In genomic region chr3:105506592-105506991, GRCm38 (mm10) we compare ENCODE assay signal across 26 mouse cellular contexts. TPM values are rescaled to one million over a fixed set of nuclear protein-coding genes. Genes with fewer than 3 reads are reported as not detected.
DNase-seq lines count a peak whose midpoint lies in the region; ATAC-seq lines count a peak whose summit lies in the region.
"Had no signal": no experiment of that assay in that cellular context is flagged by ENCODE, and none has a peak within 500 bp of the region (broad histone marks: within the 10 kb centered on the region; RNA-seq: fewer than 3 reads in every experiment).

No protein-coding gene starts in this region.

- no peaks in the 10 kb centered on the region for H3K9me3 ChIP-seq in hindbrain, embryonic 13.5 days
- no peaks in the 10 kb centered on the region for H3K9me3 ChIP-seq in hindbrain, embryonic 11.5 days (ENCODE audit: control insufficient read depth, low read length)
- no peaks in the 10 kb centered on the region for H3K9me3 ChIP-seq in midbrain, embryonic 13.5 days
- H3K9me3 ChIP-seq in midbrain, embryonic 10.5 days (replicated peaks): no peaks in the 10 kb centered on the region
- no peaks in the 10 kb centered on the region for H3K9me3 ChIP-seq in hindbrain, embryonic 16.5 days (ENCODE audit: control insufficient read depth, low read length)
- H3K9me3 ChIP-seq: embryonic facial prominence, embryonic 10.5 days; embryonic facial prominence, embryonic 15.5 days; G1E; heart, embryonic 12.5 days; kidney, embryonic 15.5 days; liver, embryonic 12.5 days; stomach, embryonic 15.5 days had no signal

- no peaks in the 10 kb centered on the region for H3K27me3 ChIP-seq in hindbrain, embryonic 13.5 days
- H3K27me3 ChIP-seq in hindbrain, embryonic 11.5 days (ENCODE audit: control insufficient read depth, insufficient read depth, low read length): no peaks in the 10 kb centered on the region
- no peaks in the 10 kb centered on the region for H3K27me3 ChIP-seq in midbrain, embryonic 13.5 days
- no peaks in the 10 kb centered on the region for H3K27me3 ChIP-seq in midbrain, embryonic 10.5 days (ENCODE audit: low read depth, poor library complexity, severe bottlenecking)
- no peaks in the 10 kb centered on the region for H3K27me3 ChIP-seq in hindbrain, embryonic 16.5 days (replicated peaks; ENCODE audit: control insufficient read depth, insufficient read depth, low read length)
- H3K27me3 ChIP-seq: embryonic facial prominence, embryonic 15.5 days; heart, embryonic 12.5 days; kidney, embryonic 15.5 days; liver, embryonic 12.5 days; stomach, embryonic 15.5 days had no signal

- no peak overlapping the region for H3K4me3 ChIP-seq in hindbrain, embryonic 13.5 days
- no peak overlapping the region for H3K4me3 ChIP-seq in hindbrain, embryonic 11.5 days (ENCODE audit: low read depth, low read length)
- no peak overlapping the region for H3K4me3 ChIP-seq in midbrain, embryonic 13.5 days (replicated peaks)
- no peak overlapping the region for H3K4me3 ChIP-seq in midbrain, embryonic 10.5 days
- H3K4me3 ChIP-seq in hindbrain, embryonic 16.5 days (ENCODE audit: low read length): no peak overlapping the region
- H3K4me3 ChIP-seq: embryonic facial prominence, embryonic 10.5 days; embryonic facial prominence, embryonic 15.5 days; heart, adult 2 months; heart, embryonic 12.5 days; kidney, embryonic 15.5 days; liver, embryonic 12.5 days; stomach, embryonic 15.5 days had no signal

- WGBS in hindbrain, embryonic 13.5 days: 58% methylated on average over 4 of the region's 4 CpGs
- 93% methylated on average over 4 of the region's 4 CpGs for WGBS in hindbrain, embryonic 11.5 days
- WGBS in midbrain, embryonic 13.5 days: 81% methylated on average over 4 of the region's 4 CpGs
- 94% methylated on average over 4 of the region's 4 CpGs for WGBS in midbrain, embryonic 10.5 days
- 37% methylated on average over 4 of the region's 4 CpGs for WGBS in hindbrain, embryonic 16.5 days

- H3K9ac ChIP-seq in hindbrain, embryonic 13.5 days: no peak overlapping the region
- no peak overlapping the region for H3K9ac ChIP-seq in hindbrain, embryonic 11.5 days (ENCODE audit: low read depth, low read length)
- H3K9ac ChIP-seq in midbrain, embryonic 13.5 days (replicated peaks): no peak overlapping the region
- no peak overlapping the region for H3K9ac ChIP-seq in hindbrain, embryonic 16.5 days (ENCODE audit: low read depth, low read length)
- H3K9ac ChIP-seq: embryonic facial prominence, embryonic 15.5 days; heart, embryonic 12.5 days; kidney, embryonic 15.5 days; liver, embryonic 12.5 days; liver, postnatal 0 days; stomach, embryonic 15.5 days had no signal

- peaks cover 35% of the 10 kb centered on the region for H3K4me1 ChIP-seq in hindbrain, embryonic 13.5 days (replicated peaks)
- H3K4me1 ChIP-seq in hindbrain, embryonic 11.5 days (replicated peaks; ENCODE audit: control insufficient read depth, insufficient read depth, low read length): no peaks in the 10 kb centered on the region
- peaks cover 23% of the 10 kb centered on the region for H3K4me1 ChIP-seq in midbrain, embryonic 13.5 days (replicated peaks)
- peaks cover 10% of the 10 kb centered on the region for H3K4me1 ChIP-seq in midbrain, embryonic 10.5 days
- H3K4me1 ChIP-seq in hindbrain, embryonic 16.5 days (ENCODE audit: control insufficient read depth, insufficient read depth, low read depth, low read length): peaks cover 11% of the 10 kb centered on the region
- H3K4me1 ChIP-seq: embryonic facial prominence, embryonic 15.5 days; liver, embryonic 12.5 days; stomach, embryonic 15.5 days had no signal

- no peak overlapping the region for H3K4me2 ChIP-seq in hindbrain, embryonic 13.5 days
- no peak overlapping the region for H3K4me2 ChIP-seq in hindbrain, embryonic 11.5 days (replicated peaks; ENCODE audit: low read depth, low read length)
- no peak overlapping the region for H3K4me2 ChIP-seq in midbrain, embryonic 13.5 days (replicated peaks)
- no peak overlapping the region for H3K4me2 ChIP-seq in hindbrain, embryonic 16.5 days (ENCODE audit: low read length)
- H3K4me2 ChIP-seq: embryonic facial prominence, embryonic 15.5 days; heart, embryonic 12.5 days; kidney, embryonic 15.5 days; liver, embryonic 12.5 days; stomach, embryonic 15.5 days had no signal

- ATAC-seq in hindbrain, embryonic 13.5 days (ENCODE audit: low FRiP score): no peak
- ATAC-seq in hindbrain, embryonic 11.5 days (ENCODE audit: low FRiP score): no peak
- no peak for ATAC-seq in midbrain, embryonic 13.5 days
- ATAC-seq in hindbrain, embryonic 16.5 days: no peak
- ATAC-seq: liver, embryonic 12.5 days; liver, postnatal 0 days had no signal

- DNase-seq in hindbrain, embryonic 11.5 days (ENCODE audit: low spot score): no peak
- no peak for DNase-seq in midbrain, embryonic 10.5 days (ENCODE audit: low spot score)
- DNase-seq in cerebellum, adult 8-10 months: no peak
- no peak for DNase-seq in embryo, embryonic 9.5 days (ENCODE audit: extremely low spot score)
- no peak for DNase-seq in kidney, postnatal 36 days
- DNase-seq: adrenal gland, postnatal 14 days; cerebellum, adult 18-20 months; heart, adult 2 months; heart, postnatal 4 days; kidney, adult 18-20 months; kidney, postnatal 25 days; left cerebral cortex, postnatal 4 days; liver, postnatal 0 days; lung, postnatal 36 days; right cerebral cortex, postnatal 25 days; thymus, postnatal 14 days had no signal

- H3K27ac ChIP-seq in hindbrain, embryonic 13.5 days: peak overlapping the region; percentile 71
- H3K27ac ChIP-seq in hindbrain, embryonic 11.5 days (ENCODE audit: low read depth, low read length): no peak overlapping the region
- 0 out of 2 replicates have a peak overlapping the region, but pooled peaks have one; percentile 54 for H3K27ac ChIP-seq in midbrain, embryonic 13.5 days
- H3K27ac ChIP-seq in midbrain, embryonic 10.5 days (replicated peaks): no peak overlapping the region
- 0 out of 2 replicates have a peak overlapping the region, but pooled peaks have one; percentile 31 for H3K27ac ChIP-seq in hindbrain, embryonic 16.5 days (ENCODE audit: low read depth, low read length)
- H3K27ac ChIP-seq: embryonic facial prominence, embryonic 15.5 days; heart, adult 2 months; kidney, embryonic 15.5 days; liver, embryonic 12.5 days; stomach, embryonic 15.5 days had no signal

- no peaks in the 10 kb centered on the region for H3K36me3 ChIP-seq in hindbrain, embryonic 13.5 days
- H3K36me3 ChIP-seq in hindbrain, embryonic 11.5 days (ENCODE audit: control insufficient read depth, insufficient read depth, low read length): no peaks in the 10 kb centered on the region
- H3K36me3 ChIP-seq in midbrain, embryonic 13.5 days: no peaks in the 10 kb centered on the region
- no peaks in the 10 kb centered on the region for H3K36me3 ChIP-seq in midbrain, embryonic 10.5 days
- H3K36me3 ChIP-seq in hindbrain, embryonic 16.5 days (ENCODE audit: control insufficient read depth, insufficient read depth, low read length): no peaks in the 10 kb centered on the region
- H3K36me3 ChIP-seq: embryonic facial prominence, embryonic 10.5 days; embryonic facial prominence, embryonic 15.5 days; G1E; heart, embryonic 12.5 days; kidney, embryonic 15.5 days; liver, embryonic 12.5 days; stomach, embryonic 15.5 days had no signal

RNA-seq across cellular contexts. Expression of gene Kcnd3, which starts 54.5 kb away (rescaled TPM):
- 7.1 and 7.9 TPM in 2 replicates for polyA plus RNA-seq in hindbrain, embryonic 13.5 days (2015; fragmentation: Nextera tagmentation; extraction: Ambion mirVana)
- polyA plus RNA-seq in hindbrain, embryonic 11.5 days (2014; fragmentation: Nextera tagmentation; extraction: Ambion mirVana): 2.5 and 3.0 TPM in 2 replicates
- 8.1 and 10.2 TPM in 2 replicates for polyA plus RNA-seq in midbrain, embryonic 13.5 days (2015; fragmentation: Nextera tagmentation; extraction: Ambion mirVana)
- 1.2 and 1.7 TPM in 2 replicates for polyA plus RNA-seq in midbrain, embryonic 10.5 days (2016; fragmentation: Nextera tagmentation; extraction: Ambion mirVana)
- polyA plus RNA-seq in hindbrain, embryonic 16.5 days (2015; fragmentation: Nextera tagmentation; extraction: Ambion mirVana): 9.1 TPM in 2 replicates
- polyA plus RNA-seq: G1E had no signal

Comparison
In these comparisons a context has a peak if more than half of its experiments do, and no peak if none do; other contexts are left out.
1. H3K27ac ChIP-seq: peak in hindbrain, embryonic 13.5 days (single experiment), midbrain, embryonic 13.5 days (single experiment) and hindbrain, embryonic 16.5 days (single experiment); none in hindbrain, embryonic 11.5 days (single experiment) and midbrain, embryonic 10.5 days (single experiment).